Mouse (Mus musculus) kidney, embryonic 15.5 days (tissue): ENCODE measurements around the gene Rps8. TPM values are rescaled to one million over a fixed set of nuclear protein-coding genes. Genes with fewer than 3 reads are reported as not detected.

ENCODE experiments used
- ATAC-seq: fragments of 200-750 bp; cut with Nextera tagmentation; replicated peaks from 2 replicates; pipeline ENCODE4 v1.8.0; 2017; ENCODE audit warnings: moderate TSS enrichment; ENCODE audit not compliant: low FRiP score
- H3K27ac ChIP-seq: fragments of 300-500 bp; sonication (generic); 2 replicates; pipeline ENCODE4 v1.5.1; 2015; ENCODE audit warnings: mild to moderate bottlenecking, inconsistent platforms
- H3K27me3 ChIP-seq: fragments of 300-500 bp; sonication (generic); 2 replicates; pipeline ENCODE4 v1.6.1; 2015; ENCODE audit warnings: inconsistent platforms
- H3K36me3 ChIP-seq: fragments of 300-500 bp; sonication (generic); 2 replicates; pipeline ENCODE4 v1.6.1; 2015; ENCODE audit warnings: inconsistent platforms
- H3K4me1 ChIP-seq: fragments of 300-500 bp; sonication (generic); 2 replicates; pipeline ENCODE4 v1.6.1; 2015; ENCODE audit warnings: inconsistent platforms
- H3K4me2 ChIP-seq: fragments of 300-500 bp; sonication (generic); 2 replicates; pipeline ENCODE4 v1.6.1; 2015; ENCODE audit warnings: moderate library complexity, mild to moderate bottlenecking, inconsistent platforms
- H3K4me3 ChIP-seq: fragments of 300-500 bp; sonication (generic); replicated peaks from 2 replicates; pipeline ENCODE4 v1.5.1; 2015; ENCODE audit warnings: mild to moderate bottlenecking, inconsistent platforms
- H3K9ac ChIP-seq: fragments of 300-500 bp; sonication (generic); 2 replicates; pipeline ENCODE4 v1.6.1; 2015; ENCODE audit warnings: mild to moderate bottlenecking, inconsistent platforms
- H3K9me3 ChIP-seq: fragments of 300-500 bp; sonication (generic); replicated peaks from 2 replicates; pipeline ENCODE4 v1.6.1; 2016; ENCODE audit warnings: inconsistent platforms
- WGBS: fragments of 180-500 bp; shearing (Covaris S2); methylation state at CpG from one replicate; pipeline ENCODE4 v1.1.7; 2015; ENCODE audit warnings: mixed read lengths; 5-methylcytosine and 5-hydroxymethylcytosine counted together
- polyA plus RNA-seq: library from polyadenylated mRNA; unstranded; fragments of >200 nt; fragmentation: Nextera tagmentation; extraction: Ambion mirVana; gene quantifications from 2 replicates; pipeline ENCODE4 v1.2.1, GENCODE M21; 2015

The Rps8 gene
- polyA plus RNA-seq, 1 experiment from 2014 or later: 1,027 TPM

GRCm38 (mm10) chr4:117120445-117121414 is 35.3 kb downstream of the Rps8 start:
- Histone ChIP-seq H3K27me3 (no peaks in the 10 kb centered on the region), H3K9ac (peak overlapping the region; percentile 63), H3K4me1 (peaks cover 23% of the 10 kb centered on the region), H3K36me3 (no peaks in the 10 kb centered on the region), H3K4me2 (peak overlapping the region; percentile 93), H3K9me3 (no peaks in the 10 kb centered on the region), H3K27ac (peak overlapping the region; percentile 90), H3K4me3 (peak overlapping the region; percentile 73)
- WGBS: under 1% methylated on average over 69 of the region's 69 CpGs
- peak; percentile 95 for ATAC-seq

GRCm38 (mm10) chr4:117120052-117120444 is 36.0 kb downstream of the Rps8 start:
- Histone ChIP-seq H3K4me2 (peak overlapping the region; percentile 93), H3K27me3 (no peaks in the 10 kb centered on the region), H3K4me3 (peak overlapping the region; percentile 73), H3K4me1 (peaks cover 16% of the 10 kb centered on the region), H3K36me3 (0 out of 2 replicates have a peak, but pooled peaks cover 4% of the 10 kb centered on the region), H3K27ac (peak overlapping the region; percentile 90), H3K9ac (peak overlapping the region; percentile 63), H3K9me3 (no peaks in the 10 kb centered on the region)
- peak; percentile 1; the same call in 1 of the 2 replicates for ATAC-seq
- WGBS: 8% methylated on average over 10 of the region's 10 CpGs

GRCm38 (mm10) chr4:117119636-117120035 is 36.4 kb downstream of the Rps8 start:
- no peaks in the 10 kb centered on the region for H3K9me3 ChIP-seq
- H3K4me1 ChIP-seq: peaks cover 12% of the 10 kb centered on the region
- H3K4me2 ChIP-seq: peak overlapping the region; percentile 93
- H3K9ac ChIP-seq: peak overlapping the region; percentile 63
- no peak for ATAC-seq
- H3K27me3 ChIP-seq: no peaks in the 10 kb centered on the region
- H3K27ac ChIP-seq: peak overlapping the region; percentile 90
- H3K4me3 ChIP-seq: peak overlapping the region; percentile 73
- H3K36me3 ChIP-seq: peaks cover 6% of the 10 kb centered on the region; the same call in 1 of the 2 replicates
- 80% methylated on average over 5 of the region's 5 CpGs for WGBS

DNA sequence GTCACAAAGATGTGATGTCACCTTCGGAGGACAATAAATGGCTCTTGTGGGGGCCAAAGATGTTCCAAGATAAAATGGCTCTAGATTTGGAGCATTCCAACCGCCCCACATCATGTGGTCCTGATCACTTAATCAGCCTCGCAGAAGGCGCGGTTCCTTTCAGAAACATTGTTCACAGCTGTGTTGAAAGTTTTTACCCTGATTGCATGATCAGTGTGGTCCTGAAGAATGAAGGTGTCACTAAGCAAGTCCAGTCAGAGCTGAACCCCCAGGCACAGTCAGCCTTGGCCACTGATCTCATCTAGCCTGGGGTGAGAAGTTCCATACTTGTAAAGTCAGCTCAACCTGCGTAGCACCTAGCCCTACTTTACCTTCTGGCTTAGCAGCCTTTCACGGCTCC is 38.1 kb downstream of the Rps8 start:
- Histone ChIP-seq H3K36me3 (peaks cover 23% of the 10 kb centered on the region), H3K4me2 (no peak overlapping the region), H3K9ac (no peak overlapping the region), H3K27ac (no peak overlapping the region), H3K4me3 (no peak overlapping the region), H3K4me1 (peaks cover 7% of the 10 kb centered on the region; the same call in 1 of the 2 replicates), H3K9me3 (no peaks in the 10 kb centered on the region), H3K27me3 (no peaks in the 10 kb centered on the region)
- 92% methylated on average over 7 of the region's 7 CpGs for WGBS
- no peak for ATAC-seq

DNA sequence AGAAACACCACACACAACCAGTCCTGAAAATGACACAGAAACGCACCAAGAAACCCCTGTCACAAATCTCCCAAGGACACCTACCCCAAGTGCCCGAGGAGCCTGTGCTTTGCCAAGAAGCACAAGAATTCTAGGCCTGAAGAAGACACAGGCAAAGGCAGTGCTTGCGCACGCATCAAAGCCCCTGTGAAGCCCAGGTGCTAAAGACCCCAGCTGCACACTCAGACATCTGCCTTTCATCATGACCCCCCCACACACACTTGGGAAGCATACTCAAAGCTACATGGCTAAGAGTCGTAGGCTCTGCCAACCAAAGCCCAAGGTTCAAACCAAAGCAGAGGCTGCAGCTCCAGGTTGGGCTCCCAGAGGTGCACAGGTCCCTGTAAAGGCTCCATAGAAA is 40.5 kb downstream of the Rps8 start:
- 85% methylated on average over 5 of the region's 5 CpGs for whole genome bisulfite sequencing
- Histone ChIP-seq H3K27me3 (no peaks in the 10 kb centered on the region), H3K36me3 (peaks cover 43% of the 10 kb centered on the region), H3K9me3 (no peaks in the 10 kb centered on the region), H3K4me2 (no peak overlapping the region), H3K4me1 (no peaks in the 10 kb centered on the region), H3K4me3 (no peak overlapping the region), H3K27ac (no peak overlapping the region), H3K9ac (no peak overlapping the region)
- ATAC-seq: no peak

GRCm38 (mm10) chr4:117113237-117113636 is 42.8 kb downstream of the Rps8 start:
- Histone ChIP-seq H3K4me3 (no peak overlapping the region), H3K27me3 (no peaks in the 10 kb centered on the region), H3K4me2 (no peak overlapping the region), H3K36me3 (peaks cover 66% of the 10 kb centered on the region), H3K9me3 (no peaks in the 10 kb centered on the region), H3K4me1 (no peaks in the 10 kb centered on the region), H3K27ac (no peak overlapping the region), H3K9ac (no peak overlapping the region)
- WGBS: 94% methylated on average over 1 of the region's 1 CpGs
- no peak for ATAC-seq

- no peak for ATAC-seq
- Histone ChIP-seq H3K27ac (no peak overlapping the region), H3K9me3 (no peaks in the 10 kb centered on the region), H3K4me2 (no peak overlapping the region), H3K9ac (no peak overlapping the region), H3K27me3 (no peaks in the 10 kb centered on the region), H3K4me3 (no peak overlapping the region), H3K4me1 (peaks cover under 1% of the 10 kb centered on the region; the same call in 1 of the 2 replicates), H3K36me3 (peaks cover 70% of the 10 kb centered on the region)
- WGBS: 93% methylated on average over 11 of the region's 11 CpGs
Measured at GRCm38 (mm10) chr4:117110985-117111384, 45.1 kb downstream of the Rps8 start.

GRCm38 (mm10) chr4:117110249-117110648 is 45.8 kb downstream of the Rps8 start:
- Histone ChIP-seq H3K4me2 (no peak overlapping the region), H3K27me3 (no peaks in the 10 kb centered on the region), H3K4me3 (no peak overlapping the region), H3K9me3 (no peaks in the 10 kb centered on the region), H3K4me1 (peaks cover 8% of the 10 kb centered on the region), H3K9ac (no peak overlapping the region), H3K27ac (no peak overlapping the region), H3K36me3 (peaks cover 74% of the 10 kb centered on the region)
- 90% methylated on average over 13 of the region's 13 CpGs for WGBS
- no peak for ATAC-seq

GRCm38 (mm10) chr4:117109330-117109729 is 46.7 kb downstream of the Rps8 start:
- no peaks in the 10 kb centered on the region for H3K9me3 ChIP-seq
- peaks cover 17% of the 10 kb centered on the region for H3K4me1 ChIP-seq
- no peak overlapping the region for H3K27ac ChIP-seq
- no peak overlapping the region for H3K9ac ChIP-seq
- no peaks in the 10 kb centered on the region for H3K27me3 ChIP-seq
- H3K4me3 ChIP-seq: no peak overlapping the region
- no peak overlapping the region for H3K4me2 ChIP-seq
- peaks cover 70% of the 10 kb centered on the region for H3K36me3 ChIP-seq
- no peak for ATAC-seq
- 92% methylated on average over 25 of the region's 25 CpGs for WGBS

DNA sequence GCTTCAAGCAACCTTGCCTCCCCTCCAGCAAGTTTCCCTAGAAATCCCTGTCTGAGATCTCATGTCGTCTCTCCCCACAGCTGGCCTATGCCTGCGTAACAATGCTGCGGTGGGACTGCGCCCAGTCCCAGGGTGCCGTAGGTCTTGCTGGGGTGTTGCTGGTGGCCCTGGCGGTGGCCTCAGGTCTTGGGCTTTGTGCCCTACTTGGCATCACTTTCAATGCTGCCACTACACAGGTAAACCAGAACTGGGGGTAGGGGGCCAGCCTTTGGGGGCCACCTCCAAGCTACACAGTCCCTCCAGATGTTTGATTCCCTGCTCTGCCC is 47.6 kb downstream of the Rps8 start:
- H3K36me3 ChIP-seq: peaks cover 61% of the 10 kb centered on the region
- no peaks in the 10 kb centered on the region for H3K9me3 ChIP-seq
- H3K4me1 ChIP-seq: peaks cover 21% of the 10 kb centered on the region
- H3K27me3 ChIP-seq: no peaks in the 10 kb centered on the region
- H3K4me3 ChIP-seq: no peak overlapping the region
- no peak overlapping the region for H3K4me2 ChIP-seq
- no peak overlapping the region for H3K27ac ChIP-seq
- 96% methylated on average over 6 of the region's 6 CpGs for WGBS
- no peak overlapping the region for H3K9ac ChIP-seq
- no peak for ATAC-seq

GRCm38 (mm10) chr4:117107813-117108523 is 48.1 kb downstream of the Rps8 start:
- WGBS: 94% methylated on average over 18 of the region's 18 CpGs

DNA sequence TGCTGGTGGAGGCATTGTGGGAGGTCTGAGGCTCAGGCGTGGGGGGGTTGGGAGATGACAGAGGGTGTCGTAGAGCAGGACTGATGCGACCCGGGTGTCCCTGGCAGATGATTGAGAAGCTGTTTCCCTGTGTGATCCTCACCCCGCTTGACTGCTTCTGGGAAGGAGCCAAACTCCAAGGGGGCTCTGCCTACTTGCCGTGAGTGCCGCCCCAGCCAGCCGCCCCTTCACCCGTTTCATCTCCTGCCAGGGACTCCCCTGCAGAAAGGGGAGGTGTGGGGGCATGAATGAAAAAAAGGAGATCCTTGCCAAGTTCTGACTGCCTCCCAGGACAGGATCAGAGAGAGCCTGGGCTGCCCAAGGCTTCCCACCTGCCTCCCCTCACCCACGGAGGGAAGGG is 50.9 kb downstream of the Rps8 start:
- Histone ChIP-seq H3K27ac (0 out of 2 replicates have a peak overlapping the region, but pooled peaks have one; percentile 22), H3K36me3 (peaks cover 38% of the 10 kb centered on the region), H3K27me3 (no peaks in the 10 kb centered on the region), H3K4me3 (no peak overlapping the region), H3K9ac (no peak overlapping the region), H3K4me2 (no peak overlapping the region), H3K4me1 (peaks cover 21% of the 10 kb centered on the region), H3K9me3 (no peaks in the 10 kb centered on the region)
- peak; percentile 44 for ATAC-seq
- WGBS: 55% methylated on average over 10 of the region's 10 CpGs

More at GRCm38 (mm10) chr4:117107813-117108523, 48.1 kb downstream of the Rps8 start:
- Histone ChIP-seq H3K4me3 (no peak overlapping the region), H3K4me1 (peaks cover 21% of the 10 kb centered on the region), H3K36me3 (peaks cover 58% of the 10 kb centered on the region), H3K9ac (no peak overlapping the region), H3K9me3 (no peaks in the 10 kb centered on the region), H3K27ac (no peak overlapping the region), H3K27me3 (no peaks in the 10 kb centered on the region), H3K4me2 (no peak overlapping the region)
- ATAC-seq: no peak
